Comparison of ENCODE assay signal across 15 mouse cellular contexts in the genomic region with DNA sequence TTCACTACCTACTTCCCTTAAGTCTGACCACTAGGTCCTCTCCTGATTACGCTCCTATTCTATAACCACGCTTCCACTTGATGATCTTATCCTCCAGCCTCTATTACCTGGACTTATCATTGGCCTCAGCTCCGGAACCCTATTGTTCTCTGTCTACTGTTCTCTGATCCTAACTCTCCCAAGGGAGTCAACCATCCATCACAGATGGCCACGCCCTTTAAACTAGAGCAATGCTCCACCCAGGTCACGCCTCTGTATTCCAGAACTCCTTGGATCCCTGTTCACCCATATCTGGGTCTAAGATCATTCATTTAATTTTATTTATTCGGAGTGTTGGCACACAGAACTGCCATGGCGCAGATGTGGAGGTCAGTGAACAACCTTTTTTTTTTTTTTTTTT. TPM values are rescaled to one million over a fixed set of nuclear protein-coding genes. Genes with fewer than 3 reads are reported as not detected.
DNase-seq lines count a peak whose midpoint lies in the region; ATAC-seq and TF ChIP-seq lines count a peak whose summit lies in the region.
"Had no signal": no experiment of that assay in that cellular context is flagged by ENCODE, and none has a peak within 500 bp of the region (broad histone marks: within the 10 kb centered on the region; RNA-seq: fewer than 3 reads in every experiment).

No protein-coding gene starts in this region.

- no peak overlapping the region for H3K4me3 ChIP-seq in heart, embryonic 12.5 days
- H3K4me3 ChIP-seq in testis, adult 2 months (ENCODE audit: control insufficient read depth, low read depth, low read length): peak overlapping the region; percentile 93
- no peak overlapping the region for H3K4me3 ChIP-seq in limb, embryonic 13.5 days
- H3K4me3 ChIP-seq in stomach, postnatal 0 days (ENCODE audit: low read depth, low read length): no peak overlapping the region

- H3K4me2 ChIP-seq in heart, embryonic 12.5 days: peak overlapping the region; percentile 52; the same call in 1 of the 2 replicates
- H3K4me2 ChIP-seq in limb, embryonic 13.5 days (replicated peaks): peak overlapping the region; percentile 36; the same call in 1 of the 2 replicates
- H3K4me2 ChIP-seq in stomach, postnatal 0 days (replicated peaks; ENCODE audit: low read depth): peak overlapping the region; percentile 20; the same call in 1 of the 2 replicates

- WGBS in heart, embryonic 12.5 days: 65% methylated on average over 7 of the region's 7 CpGs
- WGBS in limb, embryonic 13.5 days: 74% methylated on average over 7 of the region's 7 CpGs
- 61% methylated on average over 7 of the region's 7 CpGs for WGBS in stomach, postnatal 0 days

- no peak for TF ChIP-seq POLR2A in testis, adult 2 months (IDR thresholded peaks at IDR 0.05; ENCODE audit: control insufficient read depth, low read depth, low read length)

- no peak for TF ChIP-seq EP300 in stomach, postnatal 0 days (optimal IDR thresholded peaks at IDR 0.05)

- H3K36me3 ChIP-seq in heart, embryonic 12.5 days: peaks cover 4% of the 10 kb centered on the region
- peaks cover 7% of the 10 kb centered on the region for H3K36me3 ChIP-seq in testis, adult 2 months (ENCODE audit: control insufficient read depth, insufficient read depth, low read length)
- H3K36me3 ChIP-seq in limb, embryonic 13.5 days: peaks cover 4% of the 10 kb centered on the region
- no peaks in the 10 kb centered on the region for H3K36me3 ChIP-seq in stomach, postnatal 0 days (ENCODE audit: control insufficient read depth, insufficient read depth, low read length)
- H3K36me3 ChIP-seq: neural tube, embryonic 12.5 days had no signal

- DNase-seq in heart, postnatal 14 days: no peak
- no peak for DNase-seq in testis, postnatal 10 days (ENCODE audit: low spot score)
- DNase-seq in stomach, postnatal 0 days (ENCODE audit: low spot score): no peak
- DNase-seq in layer of hippocampus, postnatal 14 days (ENCODE audit: low spot score in 2 of 2): no peak
- DNase-seq in retina, embryonic 14.5 days (ENCODE audit: low spot score): no peak
- DNase-seq: gastrocnemius, postnatal 36 days; kidney, postnatal 36 days had no signal

- H3K9ac ChIP-seq in heart, embryonic 12.5 days: no peak overlapping the region
- no peak overlapping the region for H3K9ac ChIP-seq in limb, embryonic 13.5 days
- no peak overlapping the region for H3K9ac ChIP-seq in stomach, postnatal 0 days (ENCODE audit: low read length)
- H3K9ac ChIP-seq: lung, embryonic 14.5 days; neural tube, embryonic 12.5 days had no signal

- peaks cover 25% of the 10 kb centered on the region for H3K27me3 ChIP-seq in heart, embryonic 12.5 days (replicated peaks)
- H3K27me3 ChIP-seq in testis, adult 2 months (ENCODE audit: control insufficient read depth, insufficient read depth, low read length): no peaks in the 10 kb centered on the region
- H3K27me3 ChIP-seq in limb, embryonic 13.5 days: peaks cover 47% of the 10 kb centered on the region
- no peaks in the 10 kb centered on the region for H3K27me3 ChIP-seq in stomach, postnatal 0 days (ENCODE audit: control insufficient read depth, insufficient read depth, low read length)

- no peaks in the 10 kb centered on the region for H3K9me3 ChIP-seq in heart, embryonic 12.5 days (replicated peaks)
- H3K9me3 ChIP-seq in limb, embryonic 13.5 days: 0 out of 2 replicates have a peak, but pooled peaks cover 6% of the 10 kb centered on the region
- no peaks in the 10 kb centered on the region for H3K9me3 ChIP-seq in stomach, postnatal 0 days (ENCODE audit: control insufficient read depth, low read length)
- H3K9me3 ChIP-seq: neural tube, embryonic 12.5 days had no signal

- no peak for ATAC-seq in heart, embryonic 12.5 days (ENCODE audit: insufficient number of reproducible peaks, low FRiP score)
- no peak for ATAC-seq in limb, embryonic 13.5 days (ENCODE audit: low FRiP score, low read depth)
- ATAC-seq in stomach, postnatal 0 days (ENCODE audit: low FRiP score, low TSS enrichment): 0 out of 2 replicates have a peak, but pooled peaks have one; percentile 15
- ATAC-seq: midbrain, embryonic 16.5 days had no signal

- H3K4me1 ChIP-seq in heart, embryonic 12.5 days (replicated peaks): peaks cover 16% of the 10 kb centered on the region
- peaks cover 12% of the 10 kb centered on the region for H3K4me1 ChIP-seq in testis, adult 2 months (ENCODE audit: control insufficient read depth, insufficient read depth, low read length)
- H3K4me1 ChIP-seq in limb, embryonic 13.5 days: peaks cover 17% of the 10 kb centered on the region
- no peaks in the 10 kb centered on the region; the same call in 1 of the 2 replicates for H3K4me1 ChIP-seq in stomach, postnatal 0 days (replicated peaks; ENCODE audit: control insufficient read depth, insufficient read depth)

- intact Hi-C loops in heart, postnatal 14 days (cut with DNase I): no loop called here

- H3K27ac ChIP-seq in heart, embryonic 12.5 days (ENCODE audit: poor library complexity, severe bottlenecking): no peak overlapping the region
- H3K27ac ChIP-seq in testis, adult 2 months (ENCODE audit: control insufficient read depth, insufficient read depth, low read depth, low read length): peak overlapping the region; percentile 97
- H3K27ac ChIP-seq in limb, embryonic 13.5 days: no peak overlapping the region
- no peak overlapping the region for H3K27ac ChIP-seq in stomach, postnatal 0 days (replicated peaks)
- H3K27ac ChIP-seq: heart, embryonic 13.5 days; neural tube, embryonic 12.5 days had no signal

- no peak for TF ChIP-seq CTCF in testis, adult 2 months (IDR thresholded peaks at IDR 0.05; ENCODE audit: control insufficient read depth, insufficient read depth, insufficient replicate concordance, low read depth, low read length)
- no peak for TF ChIP-seq CTCF in stomach, postnatal 0 days (IDR thresholded peaks at IDR 0.05; ENCODE audit: low read depth)

RNA-seq across cellular contexts. Expression of gene Dkkl1, which starts 0.4 kb away (rescaled TPM):
- 0.99 and 1.5 TPM in 2 replicates for polyA plus RNA-seq in heart, embryonic 12.5 days (2016; fragmentation: Nextera tagmentation; extraction: Ambion mirVana)
- total RNA-seq in heart, postnatal 14 days (2021): not detected
- 1,273 and 1,348 TPM in 2 replicates for polyA plus RNA-seq in testis, adult 2 months (2012; rRNA removed)
- polyA plus RNA-seq in limb, embryonic 13.5 days (2015; fragmentation: Nextera tagmentation; extraction: Ambion mirVana): 1.3 and 1.4 TPM in 2 replicates
- polyA plus RNA-seq in stomach, postnatal 0 days (2015; fragmentation: Nextera tagmentation; extraction: Ambion mirVana): 48.4 TPM in 2 replicates
- 1 to 10 TPM; 2.6 to 3.3 TPM for total RNA-seq in layer of hippocampus, postnatal 14 days (2021)
- total RNA-seq: gastrocnemius, postnatal 36 days had no signal
- polyA plus RNA-seq: lung, embryonic 14.5 days had no signal

RNA-seq across cellular contexts. Expression of gene Tead2, which starts 3.2 kb away (rescaled TPM):
- polyA plus RNA-seq in heart, embryonic 12.5 days (2016; fragmentation: Nextera tagmentation; extraction: Ambion mirVana): 131 and 138 TPM in 2 replicates
- total RNA-seq in heart, postnatal 14 days (2021): 10 to 100 TPM; 10.1 to 14.4 TPM
- polyA plus RNA-seq in testis, adult 2 months (2012; rRNA removed): 43.1 and 60.2 TPM in 2 replicates
- polyA plus RNA-seq in limb, embryonic 13.5 days (2015; fragmentation: Nextera tagmentation; extraction: Ambion mirVana): 259 and 263 TPM in 2 replicates
- 26.8 and 29.5 TPM in 2 replicates for polyA plus RNA-seq in stomach, postnatal 0 days (2015; fragmentation: Nextera tagmentation; extraction: Ambion mirVana)
- total RNA-seq in layer of hippocampus, postnatal 14 days (2021): 10 to 100 TPM in 1 of 2 experiments, 1 to 10 TPM in 1; 6.9 to 11.5 TPM

RNA-seq across cellular contexts. Expression of gene Ccdc155, which starts 7.7 kb away (rescaled TPM):
- polyA plus RNA-seq in heart, embryonic 12.5 days (2016; fragmentation: Nextera tagmentation; extraction: Ambion mirVana): 0.62 and 0.70 TPM in 2 replicates
- total RNA-seq in heart, postnatal 14 days (2021): not detected
- 78.3 and 81.9 TPM in 2 replicates for polyA plus RNA-seq in testis, adult 2 months (2012; rRNA removed)
- 0.93 and 1.4 TPM in 2 replicates for polyA plus RNA-seq in limb, embryonic 13.5 days (2015; fragmentation: Nextera tagmentation; extraction: Ambion mirVana)
- polyA plus RNA-seq in stomach, postnatal 0 days (2015; fragmentation: Nextera tagmentation; extraction: Ambion mirVana): 0.07 and 0.13 TPM in 2 replicates
- total RNA-seq in layer of hippocampus, postnatal 14 days (2021): 1 to 10 TPM; 2.0 to 2.7 TPM
- total RNA-seq: gastrocnemius, postnatal 36 days had no signal

RNA-seq across cellular contexts. Expression of gene Cd37, which starts 26.6 kb away (rescaled TPM):
- 1.2 and 1.4 TPM in 2 replicates for polyA plus RNA-seq in heart, embryonic 12.5 days (2016; fragmentation: Nextera tagmentation; extraction: Ambion mirVana)
- 1 to 10 TPM; 3.8 to 5.5 TPM for total RNA-seq in heart, postnatal 14 days (2021)
- 78.0 and 87.4 TPM in 2 replicates for polyA plus RNA-seq in testis, adult 2 months (2012; rRNA removed)
- polyA plus RNA-seq in limb, embryonic 13.5 days (2015; fragmentation: Nextera tagmentation; extraction: Ambion mirVana): 1.3 and 2.1 TPM in 2 replicates
- 1.5 and 1.8 TPM in 2 replicates for polyA plus RNA-seq in stomach, postnatal 0 days (2015; fragmentation: Nextera tagmentation; extraction: Ambion mirVana)
- 1 to 10 TPM; 4.0 TPM for total RNA-seq in layer of hippocampus, postnatal 14 days (2021)

RNA-seq across cellular contexts. Expression of gene Slc6a16, which starts 28.5 kb away (rescaled TPM):
- 0.37 TPM in 2 replicates for polyA plus RNA-seq in heart, embryonic 12.5 days (2016; fragmentation: Nextera tagmentation; extraction: Ambion mirVana)
- not detected for total RNA-seq in heart, postnatal 14 days (2021)
- polyA plus RNA-seq in testis, adult 2 months (2012; rRNA removed): 76.9 and 81.4 TPM in 2 replicates
- polyA plus RNA-seq in limb, embryonic 13.5 days (2015; fragmentation: Nextera tagmentation; extraction: Ambion mirVana): 0.28 and 0.43 TPM in 2 replicates
- polyA plus RNA-seq in stomach, postnatal 0 days (2015; fragmentation: Nextera tagmentation; extraction: Ambion mirVana): 0.07 and 0.18 TPM in 2 replicates
- total RNA-seq in layer of hippocampus, postnatal 14 days (2021): 1 to 10 TPM; 1.4 to 2.3 TPM
- total RNA-seq: gastrocnemius, postnatal 36 days had no signal
- polyA plus RNA-seq: activated CD4-positive, CD25-positive, alpha-beta regulatory T cell, adult 4 months; lung, embryonic 14.5 days had no signal

Comparison
In these comparisons a context has a peak if more than half of its experiments do, and no peak if none do; other contexts are left out.
1. RNA of gene Dkkl1, which starts 0.4 kb away (polyA plus RNA-seq): 1,273 to 1,348 TPM in testis, adult 2 months; 48.4 TPM in stomach, postnatal 0 days, 0.99 to 1.5 TPM in heart, embryonic 12.5 days and 1.3 to 1.4 TPM in limb, embryonic 13.5 days; every median in the first group is over 10 times any median in the second.
2. RNA of gene Ccdc155, which starts 7.7 kb away (polyA plus RNA-seq): 78.3 to 81.9 TPM in testis, adult 2 months; 0.93 to 1.4 TPM in limb, embryonic 13.5 days, 0.62 to 0.70 TPM in heart, embryonic 12.5 days and 0.07 to 0.13 TPM in stomach, postnatal 0 days; every median in the first group is over 10 times any median in the second.
3. Peak in every context shown above with its lines, with median percentiles within 50 percentile points of each other: H3K4me2 ChIP-seq.